Mouse (Mus musculus) heart, postnatal 36 days (tissue): Measurements from ENCODE around the gene Ptprj. TPM values are rescaled to one million over a fixed set of nuclear protein-coding genes. Genes with fewer than 3 reads are reported as not detected.
A peak's percentile ranks its signal among the peaks of the same experiment; 100 is the strongest.

Experiments
- DNase-seq, 2 experiments: peaks; one replicate each; pipeline ENCODE4 v3.0.0; 2021 to 2022
- intact Hi-C: fragments of 180-260 bp; cut with DNase I; formaldehyde crosslinking; loops from one replicate; pipeline ENCODE4 v1.15.1; 2025
- total RNA-seq, 2 experiments: library from RNA; stranded (reverse); gene quantifications; 2 replicates each; pipeline ENCODE4 v1.2.3; 2021

Gene Ptprj
- total RNA-seq, 2 experiments from 2014 or later: 8.3 to 10.5 TPM

DNA sequence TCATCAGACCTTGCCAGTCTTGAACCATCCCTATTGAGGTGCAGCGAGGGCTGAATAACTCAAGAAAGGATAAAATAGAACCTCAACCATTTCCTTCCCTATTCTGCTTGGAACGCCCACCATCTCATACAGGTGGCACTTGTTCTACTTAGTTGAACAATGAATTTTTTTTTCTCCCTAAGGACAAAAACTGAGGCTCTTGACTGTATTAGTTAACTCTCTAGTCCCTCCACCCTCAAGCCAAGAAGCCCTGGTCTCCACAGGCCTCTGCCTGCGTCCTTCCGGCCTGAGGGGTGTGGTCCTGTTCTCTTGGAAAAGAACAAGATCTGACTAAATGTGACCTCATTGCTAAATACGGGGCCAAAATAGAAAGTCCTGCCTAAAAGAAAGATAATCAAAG is 48.4 kb downstream of the Ptprj start:
- DNase-seq: peak; percentile 36 to 43

GRCm38 (mm10) chr2:90528107-90528506 is 52.3 kb downstream of the Ptprj start:
- intact Hi-C loops: no loop called here

More for the DNA sequence above, 48.4 kb downstream of the Ptprj start:
- intact Hi-C loops: no loop called here

DNA sequence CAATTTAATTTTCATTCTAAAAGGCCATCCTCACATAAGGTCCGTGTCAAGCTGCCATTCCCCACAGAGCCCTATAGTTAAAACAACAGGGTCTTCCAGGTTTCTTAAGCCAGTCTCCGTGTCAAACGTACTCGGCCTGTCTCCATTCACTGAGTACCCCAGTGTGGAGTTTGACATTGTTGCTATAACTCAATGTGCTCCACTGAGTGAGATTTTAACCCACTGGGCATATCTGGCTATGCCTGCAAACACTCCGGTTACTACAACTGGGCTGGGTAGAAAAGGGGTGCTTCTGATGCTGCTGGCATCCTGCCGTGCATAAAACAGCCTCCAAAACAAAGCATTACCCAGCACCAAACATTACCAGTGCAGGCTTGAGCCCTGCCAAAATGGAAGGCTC is 53.5 kb downstream of the Ptprj start:
- no peak for DNase-seq
- intact Hi-C loops: no loop called here

More at GRCm38 (mm10) chr2:90528107-90528506, 52.3 kb downstream of the Ptprj start:
- DNase-seq: no peak

DNA sequence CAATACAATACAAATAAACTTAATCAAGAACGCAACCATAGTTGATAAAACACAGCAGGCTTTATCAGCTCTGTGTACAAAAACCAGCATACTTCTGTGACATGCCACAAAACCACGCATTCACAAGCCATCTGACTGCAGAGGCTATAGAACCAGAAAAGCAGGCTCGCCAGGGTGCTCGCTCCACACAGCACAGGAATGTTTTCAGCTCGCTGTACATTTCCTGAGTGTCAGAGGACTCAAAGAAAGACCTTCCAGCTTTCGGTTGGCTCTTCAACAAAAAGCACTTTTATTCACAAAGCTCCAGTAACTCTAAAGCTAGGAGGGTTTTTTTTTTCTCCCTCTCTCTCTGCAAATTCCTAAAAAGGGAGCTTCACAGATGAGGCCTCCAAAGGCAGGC is 53.9 kb downstream of the Ptprj start:
- DNase-seq: no peak
- intact Hi-C loops: no loop called here

GRCm38 (mm10) chr2:90525807-90526206 is 54.6 kb downstream of the Ptprj start:
- intact Hi-C loops: no loop called here
- no peak for DNase-seq

GRCm38 (mm10) chr2:90522455-90522854 is 58.0 kb downstream of the Ptprj start:
- DNase-seq: no peak
- intact Hi-C loops: no loop called here

GRCm38 (mm10) chr2:90521909-90522308 is 58.5 kb downstream of the Ptprj start:
- no peak for DNase-seq
- intact Hi-C loops: no loop called here

DNA sequence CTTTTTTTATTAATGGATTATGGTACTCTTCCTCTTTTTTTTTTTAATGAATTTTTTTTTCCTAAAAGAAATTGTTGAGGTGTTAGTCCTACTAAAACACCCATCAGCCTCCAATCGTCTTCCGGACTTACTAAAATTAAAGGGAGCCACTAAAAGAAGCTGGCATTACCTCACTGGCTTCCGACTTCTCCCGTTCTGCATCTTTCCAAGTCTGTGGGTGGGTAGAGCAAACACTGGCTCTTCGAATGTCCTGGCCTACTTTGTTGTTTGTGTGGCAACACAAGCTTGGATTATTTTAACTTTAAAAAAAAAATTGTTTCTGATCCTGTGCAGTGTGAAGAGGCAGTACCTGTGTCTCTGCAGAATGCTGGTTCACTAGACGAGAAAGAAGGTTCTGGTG is 62.2 kb downstream of the Ptprj start:
- intact Hi-C loops: no loop called here

GRCm38 (mm10) chr2:90514969-90515368 is 65.5 kb downstream of the Ptprj start:
- DNase-seq: no peak
- intact Hi-C loops: no loop called here

More for the DNA sequence above, 62.2 kb downstream of the Ptprj start:
- no peak for DNase-seq

GRCm38 (mm10) chr2:90509268-90509667 is 71.2 kb downstream of the Ptprj start:
- peak; percentile 57 to 60 for DNase-seq
- intact Hi-C loops: no loop called here

DNA sequence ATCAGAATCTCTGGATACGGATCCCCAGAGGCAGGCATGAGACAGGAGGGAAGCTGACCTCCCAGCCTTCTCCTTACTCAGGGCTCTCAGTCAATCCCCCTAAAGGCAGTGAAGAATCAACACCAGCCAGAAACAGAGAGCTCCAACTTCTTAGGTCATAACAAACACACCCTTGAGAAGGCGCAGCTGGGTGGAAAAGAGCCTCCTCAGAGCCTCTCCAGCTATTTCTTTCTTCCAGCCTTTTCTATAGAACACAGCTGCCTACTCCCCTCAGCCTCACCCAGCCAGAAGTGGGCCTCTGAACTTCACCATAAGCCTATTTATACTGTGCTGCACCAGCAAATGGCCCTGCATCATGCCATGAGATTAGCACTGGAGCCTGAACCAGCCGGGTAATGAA is 74.3 kb downstream of the Ptprj start:
- intact Hi-C loops: no loop called here
- DNase-seq: peak in 1 of 2 experiments; percentile 35

GRCm38 (mm10) chr2:90504731-90505171 is 75.7 kb downstream of the Ptprj start:
- intact Hi-C loops: loop anchor here (2.0 kb wide), 1 partner anchor 68 kb away; no protein-coding TSS in a partner anchor
- DNase-seq: peak; percentile 73 to 79

DNA sequence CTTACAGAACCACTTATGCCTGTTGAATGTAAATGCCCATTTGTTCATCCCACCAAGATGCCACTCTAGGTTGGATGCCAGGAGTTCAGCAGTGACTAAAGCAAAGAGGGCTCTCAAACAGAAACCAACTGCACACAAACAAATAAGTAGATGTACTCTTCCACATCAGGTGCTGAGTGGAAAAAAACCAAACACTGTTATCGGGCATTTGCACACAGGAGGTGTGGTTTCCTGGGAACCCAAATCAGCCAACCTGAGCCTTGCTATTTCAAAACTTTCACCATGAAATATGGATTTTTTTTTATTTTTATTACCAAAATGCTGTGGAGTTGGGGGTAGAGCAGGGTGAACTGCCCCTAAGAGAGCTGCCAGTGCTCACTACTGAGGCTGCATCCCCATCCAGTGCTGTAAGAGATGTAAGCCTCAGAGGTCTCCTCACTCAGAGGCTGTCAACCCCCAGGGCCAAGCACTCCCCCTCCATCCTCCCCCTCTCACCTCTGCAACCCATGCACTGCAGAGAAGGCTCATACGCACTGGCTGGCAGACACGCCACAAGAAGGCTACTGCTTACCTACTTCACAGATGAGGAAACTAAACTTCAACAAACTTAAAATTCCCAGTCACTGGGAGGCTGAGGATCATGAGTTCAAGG is 77.1 kb downstream of the Ptprj start:
- DNase-seq: no peak
- intact Hi-C loops: no loop called here

DNA sequence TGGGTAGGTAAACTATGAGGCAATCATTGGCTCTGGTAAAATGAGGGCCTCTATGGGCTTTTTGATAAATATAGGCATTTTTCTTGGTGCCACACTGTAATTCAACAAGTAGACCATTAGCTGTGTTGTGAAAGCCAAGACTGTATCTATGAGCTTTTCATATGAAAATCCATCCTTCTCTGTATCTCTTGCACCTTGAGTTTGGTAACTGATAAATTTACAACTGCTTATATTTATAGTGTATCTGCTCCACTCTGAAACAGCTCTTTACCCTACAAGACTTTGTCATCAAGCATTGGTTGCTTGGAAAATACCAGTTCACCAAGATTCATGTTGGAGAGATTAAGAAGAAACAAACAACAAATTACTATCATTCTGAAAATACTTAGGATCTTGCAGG is 77.7 kb downstream of the Ptprj start:
- intact Hi-C loops: no loop called here
- DNase-seq: no peak

GRCm38 (mm10) chr2:90501708-90502107 is 78.7 kb downstream of the Ptprj start:
- intact Hi-C loops: no loop called here
- no peak for DNase-seq

DNA sequence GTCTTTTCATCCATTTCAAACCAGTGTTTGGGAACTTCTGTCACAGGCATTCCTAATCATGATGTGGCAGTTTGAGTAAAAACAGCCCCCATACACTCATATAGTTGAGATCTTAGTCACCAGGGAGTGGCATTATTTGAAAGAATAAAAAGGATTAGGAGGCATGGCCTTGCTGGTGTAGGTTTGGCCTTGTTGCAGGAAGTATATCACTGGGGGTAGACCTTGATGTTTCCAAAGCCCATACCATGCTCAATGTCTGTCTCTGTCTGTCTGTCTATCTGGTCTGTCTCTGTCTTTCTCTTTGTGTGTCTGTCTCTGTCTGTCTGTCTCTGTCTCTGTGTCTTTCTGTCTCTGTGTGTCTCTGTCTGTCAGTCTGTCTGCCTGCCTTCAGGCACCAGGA is 79.6 kb downstream of the Ptprj start:
- intact Hi-C loops: no loop called here
- DNase-seq: no peak

GRCm38 (mm10) chr2:90499002-90499401 is 81.4 kb downstream of the Ptprj start:
- intact Hi-C loops: no loop called here
- no peak for DNase-seq

DNA sequence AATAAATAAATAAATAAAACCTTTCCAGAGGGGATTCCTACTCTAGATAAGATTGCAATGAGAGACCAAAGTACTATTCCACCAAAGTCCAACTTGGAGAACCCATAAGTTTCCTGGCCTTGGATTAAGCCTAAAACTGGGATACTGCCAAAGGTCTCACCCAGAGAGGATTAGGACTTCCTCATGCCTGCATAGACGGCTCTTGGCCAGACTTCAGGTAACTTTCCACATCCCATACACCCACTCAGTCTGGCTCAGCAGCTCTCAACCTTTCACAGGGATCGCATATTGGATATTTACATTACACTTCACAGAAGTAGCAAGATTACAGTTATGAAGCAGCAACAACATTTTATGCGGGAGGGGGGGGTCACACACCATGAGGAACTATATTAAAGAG is 82.9 kb downstream of the Ptprj start:
- no peak for DNase-seq
- intact Hi-C loops: no loop called here

DNA sequence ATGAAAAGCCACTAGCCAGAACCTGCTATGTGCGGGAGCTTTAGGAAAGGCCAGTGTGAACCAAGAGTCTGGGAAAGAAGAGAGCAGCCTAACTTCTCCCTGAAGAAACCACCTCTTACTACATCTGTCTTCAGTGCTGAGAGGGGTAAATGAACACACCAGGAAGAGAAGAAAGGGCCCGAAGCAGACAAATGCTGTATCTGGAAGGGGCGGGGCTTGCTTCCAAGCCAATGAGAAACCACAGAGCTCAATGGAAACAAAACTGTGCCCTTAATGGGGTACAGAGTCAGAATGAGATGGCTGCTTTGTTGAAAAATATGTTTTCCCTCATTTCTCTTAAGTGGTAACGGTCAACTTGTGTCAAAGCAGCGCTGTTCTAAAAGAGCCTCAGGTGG is 83.8 kb downstream of the Ptprj start:
- intact Hi-C loops: no loop called here
- no peak for DNase-seq

- intact Hi-C loops: no loop called here
- DNase-seq: no peak
Observed at GRCm38 (mm10) chr2:90496012-90496679, 84.3 kb downstream of the Ptprj start.

GRCm38 (mm10) chr2:90490279-90491046 is 90.0 kb downstream of the Ptprj start:
- intact Hi-C loops: no loop called here
- DNase-seq: no peak
